Mouse (Mus musculus): ENCODE data around the gene Rin2. TPM values are rescaled to one million over a fixed set of nuclear protein-coding genes. Genes with fewer than 3 reads are reported as not detected.

Rin2 gene
- total RNA-seq, 2 experiments from 2014 or later = 17.5 to 22.2 TPM

DNA sequence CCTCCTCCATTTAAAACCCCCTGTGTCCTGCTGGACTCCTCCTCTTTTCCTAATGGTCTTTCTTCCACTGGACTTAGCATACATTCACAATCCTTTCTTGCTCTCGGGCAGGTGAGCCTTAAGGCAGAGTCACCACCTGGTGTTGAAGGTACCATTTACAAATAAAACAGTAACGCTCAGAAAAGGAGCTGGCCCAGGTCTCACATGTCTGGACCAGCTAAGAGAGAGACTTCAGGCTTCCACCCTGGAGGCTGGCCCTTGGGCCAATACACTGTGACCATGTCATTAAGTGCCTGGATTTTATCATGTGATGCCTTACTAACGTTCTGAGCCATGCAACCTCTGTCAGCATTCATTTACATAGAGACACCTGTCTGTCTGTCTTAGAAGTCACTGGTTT is 165.3 kb downstream of the Rin2 start:
- DNase-seq (ENCODE audit: extremely low spot score in 1 of 2, low spot score in 2 of 2) = no peak
- intact Hi-C loops (cut with DNase I) = no loop called here

- intact Hi-C loops (cut with DNase I) = no loop called here
- DNase-seq (ENCODE audit: extremely low spot score in 1 of 2, low spot score in 2 of 2) = no peak
Observed at GRCm38 (mm10) chr2:145840910-145841870, 166.2 kb downstream of the Rin2 start.

- DNase-seq (ENCODE audit: extremely low spot score in 1 of 2, low spot score in 2 of 2) = no peak
- intact Hi-C loops (cut with DNase I) = no loop called here
Observed at GRCm38 (mm10) chr2:145843322-145843721, 168.3 kb downstream of the Rin2 start.

GRCm38 (mm10) chr2:145846595-145846994 is 171.6 kb downstream of the Rin2 start:
- intact Hi-C loops (cut with DNase I) = no loop called here
- DNase-seq (ENCODE audit: extremely low spot score in 1 of 2, low spot score in 2 of 2) = no peak

GRCm38 (mm10) chr2:145849170-145849905 is 174.3 kb downstream of the Rin2 start:
- intact Hi-C loops (cut with DNase I) = no loop called here
- DNase-seq (ENCODE audit: extremely low spot score in 1 of 2, low spot score in 2 of 2) = no peak

DNA sequence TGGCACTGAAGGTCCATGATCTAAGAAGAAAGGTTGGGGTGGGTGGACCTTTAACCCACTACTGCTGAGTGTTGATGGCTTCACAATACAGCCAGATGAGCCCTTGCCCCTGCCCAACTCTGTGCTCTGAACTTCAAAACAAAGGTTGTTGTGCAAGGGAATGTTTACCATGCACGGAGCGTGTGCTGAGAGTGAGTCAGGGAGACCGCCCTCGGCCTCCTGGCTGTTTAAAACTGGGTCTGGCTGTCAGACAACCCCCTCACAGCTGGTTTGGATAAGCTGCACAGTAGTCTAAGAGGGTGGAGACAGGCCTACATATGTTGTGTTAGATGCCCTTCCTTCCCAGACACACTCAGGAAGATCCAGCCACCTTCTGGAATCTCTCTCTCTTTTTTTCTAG is 175.8 kb downstream of the Rin2 start:
- intact Hi-C loops (cut with DNase I) = no loop called here
- DNase-seq (ENCODE audit: extremely low spot score in 1 of 2, low spot score in 2 of 2) = peak in 1 of 2 experiments; percentile 41

GRCm38 (mm10) chr2:145855831-145856230 is 180.8 kb downstream of the Rin2 start:
- intact Hi-C loops (cut with DNase I) = no loop called here
- DNase-seq (ENCODE audit: extremely low spot score in 1 of 2, low spot score in 2 of 2) = no peak

- intact Hi-C loops (cut with DNase I) = no loop called here
- DNase-seq (ENCODE audit: extremely low spot score in 1 of 2, low spot score in 2 of 2) = peak in 1 of 2 experiments; percentile 53
Observed at GRCm38 (mm10) chr2:145857864-145858263, 182.8 kb downstream of the Rin2 start.

GRCm38 (mm10) chr2:145859442-145859931 is 184.5 kb downstream of the Rin2 start:
- intact Hi-C loops (cut with DNase I) = no loop called here
- peak; percentile 55 to 76 for DNase-seq (ENCODE audit: extremely low spot score in 1 of 2, low spot score in 2 of 2)

- intact Hi-C loops (cut with DNase I) = no loop called here
- peak; percentile 82 to 89 for DNase-seq (ENCODE audit: extremely low spot score in 1 of 2, low spot score in 2 of 2)
Observed at GRCm38 (mm10) chr2:145859932-145860801, 185.2 kb downstream of the Rin2 start.

DNA sequence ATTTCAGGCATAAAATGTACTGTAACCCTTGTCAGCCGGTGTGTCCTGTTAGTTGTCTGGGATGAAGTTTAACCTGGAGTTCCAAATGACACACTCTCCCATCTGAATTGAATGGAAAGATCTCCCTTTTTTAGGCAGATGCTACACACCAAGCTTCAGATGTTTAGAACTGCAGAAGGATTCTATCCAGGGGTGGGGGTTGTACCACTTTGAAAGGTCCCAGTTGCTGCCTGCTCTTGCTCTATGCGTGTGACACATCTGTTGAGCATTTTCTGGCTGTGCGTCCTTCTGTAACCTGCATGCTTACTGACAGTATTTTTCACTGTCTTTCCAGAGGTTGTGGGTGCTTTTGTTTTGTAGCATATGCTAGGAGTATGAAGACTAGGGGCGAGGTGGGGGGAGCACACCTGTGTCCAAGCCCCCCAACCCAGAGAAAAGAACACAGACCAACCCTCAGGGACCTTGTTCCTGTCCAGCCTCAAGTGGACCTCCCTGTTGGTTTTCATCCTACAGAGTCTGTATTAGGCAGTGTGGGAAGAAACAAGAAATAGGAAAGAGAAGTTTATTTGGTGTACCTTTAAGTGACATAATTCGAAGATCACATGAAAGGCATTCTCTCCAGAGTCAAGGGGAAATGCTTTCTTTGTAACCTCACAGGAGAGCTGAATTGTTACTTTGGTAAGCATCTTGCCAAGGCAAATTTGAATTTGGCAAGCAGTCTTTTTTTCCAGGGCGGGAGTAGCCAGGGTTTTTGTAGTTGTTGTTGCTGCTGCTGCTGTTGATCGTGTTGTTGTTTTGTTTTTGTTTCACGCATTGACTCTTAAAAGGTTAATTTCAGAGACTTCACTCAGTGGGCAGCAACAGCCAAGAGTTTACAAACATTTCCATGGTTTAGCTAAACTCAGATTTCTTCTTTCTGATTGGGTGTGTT is 186.4 kb downstream of the Rin2 start:
- intact Hi-C loops (cut with DNase I) = no loop called here
- no peak for DNase-seq (ENCODE audit: extremely low spot score in 1 of 2, low spot score in 2 of 2)

GRCm38 (mm10) chr2:145862206-145862817 is 187.3 kb downstream of the Rin2 start:
- DNase-seq (ENCODE audit: extremely low spot score in 1 of 2, low spot score in 2 of 2) = peak in 1 of 2 experiments; percentile 55

GRCm38 (mm10) chr2:145865344-145865743 is 190.3 kb downstream of the Rin2 start:
- no peak for DNase-seq (ENCODE audit: extremely low spot score in 1 of 2, low spot score in 2 of 2)
- intact Hi-C loops (cut with DNase I) = no loop called here

More at GRCm38 (mm10) chr2:145862206-145862817, 187.3 kb downstream of the Rin2 start:
- intact Hi-C loops (cut with DNase I) = no loop called here

- intact Hi-C loops (cut with DNase I) = no loop called here
- DNase-seq (ENCODE audit: extremely low spot score in 1 of 2, low spot score in 2 of 2) = no peak
Observed at GRCm38 (mm10) chr2:145866238-145866637, 191.2 kb downstream of the Rin2 start.

DNA sequence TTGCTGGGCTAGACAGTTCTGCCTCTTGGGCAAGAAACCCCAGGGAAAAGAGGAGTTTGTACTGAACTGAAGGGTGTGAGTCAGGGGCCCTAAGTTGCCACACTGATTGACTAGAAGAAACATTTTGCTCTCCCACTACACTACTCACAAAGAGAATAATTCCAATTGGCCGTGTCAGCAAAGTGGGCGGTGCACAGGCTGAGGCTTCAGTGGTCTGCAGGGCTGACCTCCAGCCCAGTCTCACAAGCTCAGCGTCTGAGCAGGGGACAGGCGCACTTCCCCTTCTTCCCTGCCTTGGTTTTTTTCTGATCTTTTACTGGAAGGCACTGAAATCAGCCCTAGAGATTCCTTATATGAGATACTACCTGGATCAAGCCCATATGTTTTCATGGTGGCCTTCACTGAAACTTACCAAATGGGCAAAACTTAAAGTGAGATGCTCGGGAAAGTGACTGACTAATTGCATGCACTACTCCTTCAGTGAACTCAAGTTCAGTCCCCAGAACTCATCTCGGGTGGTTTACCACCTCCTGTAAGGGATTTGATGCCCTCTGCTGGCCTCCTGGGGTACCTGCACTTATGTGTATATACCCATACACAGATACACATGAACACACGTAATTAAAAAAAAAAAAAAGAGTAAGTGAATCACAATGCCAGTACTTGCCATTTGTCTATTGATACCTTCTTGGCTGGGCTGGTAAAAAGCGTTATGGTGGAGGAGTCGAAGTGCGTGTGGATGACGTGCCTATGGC is 191.9 kb downstream of the Rin2 start:
- intact Hi-C loops (cut with DNase I) = no loop called here
- DNase-seq (ENCODE audit: extremely low spot score in 1 of 2, low spot score in 2 of 2) = no peak

- no peak for DNase-seq (ENCODE audit: extremely low spot score in 1 of 2, low spot score in 2 of 2)
- intact Hi-C loops (cut with DNase I) = no loop called here
Observed at GRCm38 (mm10) chr2:145871308-145871707, 196.3 kb downstream of the Rin2 start.

GRCm38 (mm10) chr2:145872099-145872498 is 197.1 kb downstream of the Rin2 start:
- intact Hi-C loops (cut with DNase I) = no loop called here
- DNase-seq (ENCODE audit: extremely low spot score in 1 of 2, low spot score in 2 of 2) = no peak
